Mouse (Mus musculus): ENCODE data around the gene Pml.
A peak's percentile ranks its signal among the peaks of the same experiment; 100 is the strongest.
"Not testable (repeated sequence)": the region's sequence is repeated elsewhere in the genome, so short reads cannot be mapped to it uniquely, and the experiment has no call there.

The Pml gene

GRCm38 (mm10) chr9:58271109-58271508 lies 21.5 kb upstream of the Pml start:
- DNase-seq: no peak

- DNase-seq: no peak
Observed at GRCm38 (mm10) chr9:58270081-58270480, 20.5 kb upstream of the Pml start.

GRCm38 (mm10) chr9:58268384-58269313 lies 19.1 kb upstream of the Pml start:
- DNase-seq: peak; percentile 67

GRCm38 (mm10) chr9:58267046-58267445 lies 17.5 kb upstream of the Pml start:
- DNase-seq: no peak

- no peak for DNase-seq
Observed at GRCm38 (mm10) chr9:58266571-58267011, 17.0 kb upstream of the Pml start.

- no peak for DNase-seq
Observed at GRCm38 (mm10) chr9:58265368-58265767, 15.8 kb upstream of the Pml start.

- DNase-seq: no peak
Observed at GRCm38 (mm10) chr9:58262507-58262906, 12.9 kb upstream of the Pml start.

- DNase-seq: no peak
Observed at GRCm38 (mm10) chr9:58255704-58256685, 6.4 kb upstream of the Pml start.

GRCm38 (mm10) chr9:58255105-58255504 lies 5.5 kb upstream of the Pml start:
- no peak for DNase-seq

- not testable (repeated sequence) for DNase-seq
Observed at GRCm38 (mm10) chr9:58253805-58254122, 4.2 kb upstream of the Pml start.

GRCm38 (mm10) chr9:58253033-58253804 lies 3.6 kb upstream of the Pml start, which contains the start of gene Stoml1:
Gene Stoml1, plus strand, starts transcription at chr9:58253164.
- peak; percentile 86 for DNase-seq

GRCm38 (mm10) chr9:58250730-58251129 lies 1.1 kb upstream of the Pml start:
- not testable (repeated sequence) for DNase-seq

GRCm38 (mm10) chr9:58250322-58250721 lies 736 bp upstream of the Pml start:
- no peak for DNase-seq

- no peak for DNase-seq
Observed at GRCm38 (mm10) chr9:58248746-58249413, 706 bp downstream of the Pml start.

GRCm38 (mm10) chr9:58247064-58247759 lies 2.4 kb downstream of the Pml start:
- peak; percentile 80 for DNase-seq

- no peak for DNase-seq
Observed at GRCm38 (mm10) chr9:58246083-58246591, 3.4 kb downstream of the Pml start.

- no peak for DNase-seq
Observed at GRCm38 (mm10) chr9:58243696-58244095, 5.9 kb downstream of the Pml start.

- DNase-seq: no peak
Observed at GRCm38 (mm10) chr9:58242696-58243095, 6.9 kb downstream of the Pml start.

- DNase-seq: no peak
Observed at GRCm38 (mm10) chr9:58241780-58242485, 7.7 kb downstream of the Pml start.

GRCm38 (mm10) chr9:58234502-58235015 lies 15.0 kb downstream of the Pml start:
- DNase-seq: no peak
